Mouse (Mus musculus) forebrain, postnatal 0 days (tissue): ENCODE data around the gene Cux1. TPM values are rescaled to one million over a fixed set of nuclear protein-coding genes. Genes with fewer than 3 reads are reported as not detected.

ENCODE experiments used
- ATAC-seq: fragments of 200-750 bp; cut with Nextera tagmentation; 2 replicates; pipeline ENCODE4 v1.8.0; 2017; ENCODE audit warnings: mild to moderate bottlenecking, moderate library complexity
- DNase-seq: peaks from one replicate; pipeline ENCODE4 v3.0.0-alpha.2; 2015
- H3K27ac ChIP-seq: fragments of 300-500 bp; sonication (generic); 2 replicates; pipeline ENCODE4 v1.5.1; 2014; ENCODE audit warnings: low read depth, mild to moderate bottlenecking, antibody characterized with exemption, low read length, moderate library complexity, mixed read lengths
- H3K27me3 ChIP-seq: fragments of 300-500 bp; sonication (generic); 2 replicates; pipeline ENCODE4 v1.6.1; 2014; ENCODE audit warnings: mild to moderate bottlenecking, low read length, mixed read lengths; ENCODE audit not compliant: insufficient read depth
- H3K36me3 ChIP-seq: fragments of 300-500 bp; sonication (generic); 2 replicates; pipeline ENCODE4 v1.6.1; 2014; ENCODE audit warnings: mild to moderate bottlenecking, moderate library complexity; ENCODE audit not compliant: insufficient read depth
- H3K4me1 ChIP-seq: fragments of 300-500 bp; sonication (generic); 2 replicates; pipeline ENCODE4 v1.6.1; 2014; ENCODE audit warnings: antibody characterized with exemption; ENCODE audit not compliant: insufficient read depth
- H3K4me2 ChIP-seq: fragments of 300-500 bp; sonication (generic); 2 replicates; pipeline ENCODE4 v1.6.1; 2014; ENCODE audit warnings: low read depth, mild to moderate bottlenecking, moderate library complexity
- H3K4me3 ChIP-seq: fragments of 300-500 bp; sonication (generic); 2 replicates; pipeline ENCODE4 v1.5.1; 2014; ENCODE audit warnings: low read depth, low read length, mixed read lengths
- H3K9ac ChIP-seq: fragments of 300-500 bp; sonication (generic); 2 replicates; pipeline ENCODE4 v1.6.1; 2014; ENCODE audit warnings: mild to moderate bottlenecking
- H3K9me3 ChIP-seq: fragments of 300-500 bp; sonication (generic); 2 replicates; pipeline ENCODE4 v1.6.1; 2016; ENCODE audit warnings: low read length
- CTCF ChIP-seq: sonication (generic); IDR thresholded peaks from 2 replicates; pipeline ENCODE4 v1.5.1; 2016; ENCODE audit warnings: antibody characterized with exemption, control low read depth, low read depth
- WGBS: fragments of 180-500 bp; shearing (Covaris S2); extraction: QIAGEN DNeasy Blood & Tissue Kit; methylation state at CpG from one replicate; pipeline ENCODE4 v1.1.7; 2014; 5-methylcytosine and 5-hydroxymethylcytosine counted together
- polyA plus RNA-seq: library from polyadenylated mRNA; unstranded; fragments of >200 nt; fragmentation: Nextera tagmentation; extraction: Ambion mirVana; gene quantifications from 2 replicates; pipeline ENCODE4 v1.2.1, GENCODE M21; 2015
- total RNA-seq: library from RNA; depleted of rRNA; stranded (reverse); fragments of >200 nt; gene quantifications from 2 replicates; pipeline ENCODE4 v1.2.3, GENCODE M21; 2014

The Cux1 gene
- total and polyA plus RNA-seq, 2 experiments from 2014 or later, result 86.0 to 141 TPM

- 39% methylated on average over 8 of the region's 8 CpGs for WGBS
- H3K27ac ChIP-seq, result peak overlapping the region; percentile 45
- ATAC-seq, result peak; percentile 75
Measured at GRCm38 (mm10) chr5:136594896-136595540, 27.7 kb upstream of the Cux1 start.

DNA sequence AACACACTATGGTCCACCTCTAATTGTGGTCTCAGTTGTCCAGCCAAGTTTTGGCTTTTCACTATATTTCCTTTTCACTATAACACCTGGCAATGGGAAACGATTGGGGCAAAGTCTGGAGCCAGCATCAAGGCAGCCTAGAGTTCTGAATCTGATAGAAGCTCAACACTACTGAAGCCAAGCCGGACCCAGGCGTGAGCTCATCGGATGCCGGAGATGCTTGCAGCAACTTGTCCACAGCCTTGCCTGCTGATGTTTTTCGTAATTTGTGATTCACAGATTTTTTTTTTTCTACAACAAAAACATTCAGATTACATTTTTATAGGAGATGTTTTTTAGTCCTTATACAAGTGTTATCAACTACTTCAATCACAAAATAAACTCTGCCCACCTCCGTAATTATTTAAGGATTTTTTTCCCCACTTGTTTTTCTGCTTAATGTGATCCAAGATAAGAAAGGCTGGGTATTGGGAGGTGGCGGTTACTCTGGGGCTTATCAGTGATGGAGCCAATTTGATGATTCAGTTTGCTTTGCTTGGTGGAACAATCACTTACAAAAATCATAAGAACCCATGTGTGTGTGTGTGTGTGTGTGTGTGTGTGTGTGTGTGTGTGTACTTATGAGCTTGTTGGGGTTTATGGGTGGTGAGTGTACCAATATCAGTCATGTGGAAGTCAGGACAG, 24.7 kb upstream of the Cux1 start:
- ATAC-seq (no peak), DNase-seq (no peak)
- Histone ChIP-seq H3K27ac (no peak overlapping the region), H3K4me2 (no peak overlapping the region), H3K4me1 (no peaks in the 10 kb centered on the region), H3K4me3 (no peak overlapping the region), H3K36me3 (no peaks in the 10 kb centered on the region), H3K9me3 (no peaks in the 10 kb centered on the region), H3K27me3 (no peaks in the 10 kb centered on the region), H3K9ac (no peak overlapping the region)
- TF ChIP-seq CTCF, result no peak
- WGBS, result 94% methylated on average over 8 of the region's 8 CpGs

More at GRCm38 (mm10) chr5:136594896-136595540, 27.7 kb upstream of the Cux1 start:
- H3K27me3 ChIP-seq, result no peaks in the 10 kb centered on the region
- no peaks in the 10 kb centered on the region for H3K4me1 ChIP-seq
- no peaks in the 10 kb centered on the region for H3K36me3 ChIP-seq
- no peak for TF ChIP-seq CTCF
- H3K9ac ChIP-seq, result no peak overlapping the region
- peak; percentile 65 for DNase-seq
- no peak overlapping the region for H3K4me3 ChIP-seq
- H3K9me3 ChIP-seq, result no peaks in the 10 kb centered on the region
- H3K4me2 ChIP-seq, result no peak overlapping the region

- no peak overlapping the region for H3K4me2 ChIP-seq
- no peaks in the 10 kb centered on the region for H3K36me3 ChIP-seq
- no peak overlapping the region for H3K9ac ChIP-seq
- ATAC-seq, result no peak
- 74% methylated on average over 2 of the region's 2 CpGs for WGBS
- no peak overlapping the region for H3K4me3 ChIP-seq
- H3K27me3 ChIP-seq, result no peaks in the 10 kb centered on the region
- TF ChIP-seq CTCF, result no peak
- no peak overlapping the region for H3K27ac ChIP-seq
- no peaks in the 10 kb centered on the region for H3K4me1 ChIP-seq
- no peak for DNase-seq
- no peaks in the 10 kb centered on the region for H3K9me3 ChIP-seq
Measured at GRCm38 (mm10) chr5:136589002-136589401, 21.7 kb upstream of the Cux1 start.

- no peak overlapping the region for H3K4me2 ChIP-seq
- ATAC-seq, result no peak
- H3K27me3 ChIP-seq, result no peaks in the 10 kb centered on the region
- H3K4me1 ChIP-seq, result no peaks in the 10 kb centered on the region
- no peak for TF ChIP-seq CTCF
- no peak overlapping the region for H3K4me3 ChIP-seq
- 82% methylated on average over 3 of the region's 3 CpGs for WGBS
- DNase-seq, result no peak
- H3K9ac ChIP-seq, result no peak overlapping the region
- H3K27ac ChIP-seq, result no peak overlapping the region
- H3K9me3 ChIP-seq, result no peaks in the 10 kb centered on the region; the same call in 1 of the 2 replicates
- no peaks in the 10 kb centered on the region for H3K36me3 ChIP-seq
Measured at GRCm38 (mm10) chr5:136588471-136588870, 21.2 kb upstream of the Cux1 start.

DNA sequence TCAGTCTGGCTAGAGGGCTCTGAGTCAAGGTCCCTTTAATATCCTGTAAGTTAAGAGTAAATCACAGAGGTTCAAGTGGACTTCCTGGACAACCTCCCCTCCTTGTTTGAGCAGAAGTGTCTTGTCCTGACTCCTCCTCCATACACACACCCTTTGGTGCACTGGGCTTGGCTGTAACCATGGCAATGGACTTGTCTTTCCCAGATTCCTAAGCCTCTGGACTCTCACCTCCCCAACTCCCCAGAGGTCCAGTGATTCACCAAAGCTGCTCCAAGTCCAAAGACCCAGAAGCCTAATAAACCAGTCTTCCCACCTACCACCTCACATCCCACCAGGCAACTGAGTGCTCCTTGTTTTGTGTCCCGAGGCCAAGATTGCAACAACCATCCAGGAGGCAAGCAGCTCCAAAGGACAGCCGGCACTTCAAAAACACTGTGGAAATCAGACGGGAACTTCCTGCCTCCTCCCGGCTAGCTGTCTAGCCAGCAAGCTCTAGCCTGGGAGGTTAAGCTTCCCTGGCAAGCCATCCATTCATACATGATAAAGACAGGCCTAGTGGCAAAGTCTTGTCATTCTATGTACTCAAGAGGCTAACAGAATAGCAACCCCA, 17.5 kb upstream of the Cux1 start:
- Histone ChIP-seq H3K4me2 (no peak overlapping the region), H3K27ac (no peak overlapping the region), H3K4me3 (no peak overlapping the region), H3K27me3 (peaks cover 16% of the 10 kb centered on the region), H3K36me3 (no peaks in the 10 kb centered on the region), H3K9me3 (no peaks in the 10 kb centered on the region; the same call in 1 of the 2 replicates), H3K4me1 (no peaks in the 10 kb centered on the region), H3K9ac (no peak overlapping the region)
- DNase-seq, result no peak
- no peak for TF ChIP-seq CTCF
- no peak for ATAC-seq
- 69% methylated on average over 4 of the region's 4 CpGs for WGBS

DNA sequence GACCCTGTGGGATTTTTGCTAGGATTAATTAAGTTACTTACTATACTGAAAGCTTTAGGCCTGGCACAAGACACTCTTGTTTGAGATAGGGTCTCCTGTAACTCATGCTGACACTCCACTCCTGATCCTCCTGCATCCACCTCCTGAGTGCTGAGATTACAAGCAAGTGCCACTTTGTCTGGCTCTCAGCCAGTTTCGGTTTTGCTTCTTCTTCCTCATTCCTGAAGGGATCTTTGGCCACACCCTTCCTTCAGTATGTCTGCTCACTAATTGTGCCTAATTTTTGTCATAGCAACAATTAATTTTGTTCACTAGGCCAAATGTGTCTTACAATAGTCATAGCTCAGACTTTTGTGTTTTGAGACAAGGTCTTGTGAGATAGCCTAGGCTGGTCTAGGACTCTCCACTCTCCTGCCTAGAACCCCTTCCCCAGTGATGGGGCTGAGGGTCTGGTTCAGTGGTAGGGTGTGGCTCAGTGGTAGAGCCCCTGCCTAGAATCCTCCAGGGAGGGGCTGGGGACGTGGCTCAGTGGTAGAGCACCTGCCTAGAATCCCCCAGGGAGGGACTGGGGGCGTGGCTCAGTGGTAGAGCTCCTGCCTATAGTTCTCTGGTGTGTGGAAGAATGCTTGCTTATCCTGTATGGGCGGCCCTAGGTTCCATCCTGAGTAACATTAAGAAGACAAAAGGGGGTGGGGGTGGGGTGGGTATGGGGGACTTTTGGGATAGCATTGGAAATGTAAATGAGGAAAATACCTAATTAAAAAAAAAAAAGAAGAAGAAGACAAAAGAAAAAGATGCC, 16.6 kb upstream of the Cux1 start:
- 75% methylated on average over 4 of the region's 4 CpGs for WGBS
- no peak for ATAC-seq

More for the DNA sequence above, 16.6 kb upstream of the Cux1 start:
- H3K27ac ChIP-seq, result no peak overlapping the region
- no peak overlapping the region for H3K4me2 ChIP-seq
- no peak for TF ChIP-seq CTCF
- no peak for DNase-seq
- H3K36me3 ChIP-seq, result no peaks in the 10 kb centered on the region
- H3K9ac ChIP-seq, result no peak overlapping the region
- H3K4me1 ChIP-seq, result no peaks in the 10 kb centered on the region
- peaks cover 19% of the 10 kb centered on the region for H3K27me3 ChIP-seq
- no peaks in the 10 kb centered on the region; the same call in 1 of the 2 replicates for H3K9me3 ChIP-seq
- H3K4me3 ChIP-seq, result no peak overlapping the region
